Mouse (Mus musculus): Measurements from ENCODE around the gene Bckdk.
"Not testable (repeated sequence)": the region's sequence is repeated elsewhere in the genome, so short reads cannot be mapped to it uniquely, and the experiment has no call there.

Gene Bckdk

DNA sequence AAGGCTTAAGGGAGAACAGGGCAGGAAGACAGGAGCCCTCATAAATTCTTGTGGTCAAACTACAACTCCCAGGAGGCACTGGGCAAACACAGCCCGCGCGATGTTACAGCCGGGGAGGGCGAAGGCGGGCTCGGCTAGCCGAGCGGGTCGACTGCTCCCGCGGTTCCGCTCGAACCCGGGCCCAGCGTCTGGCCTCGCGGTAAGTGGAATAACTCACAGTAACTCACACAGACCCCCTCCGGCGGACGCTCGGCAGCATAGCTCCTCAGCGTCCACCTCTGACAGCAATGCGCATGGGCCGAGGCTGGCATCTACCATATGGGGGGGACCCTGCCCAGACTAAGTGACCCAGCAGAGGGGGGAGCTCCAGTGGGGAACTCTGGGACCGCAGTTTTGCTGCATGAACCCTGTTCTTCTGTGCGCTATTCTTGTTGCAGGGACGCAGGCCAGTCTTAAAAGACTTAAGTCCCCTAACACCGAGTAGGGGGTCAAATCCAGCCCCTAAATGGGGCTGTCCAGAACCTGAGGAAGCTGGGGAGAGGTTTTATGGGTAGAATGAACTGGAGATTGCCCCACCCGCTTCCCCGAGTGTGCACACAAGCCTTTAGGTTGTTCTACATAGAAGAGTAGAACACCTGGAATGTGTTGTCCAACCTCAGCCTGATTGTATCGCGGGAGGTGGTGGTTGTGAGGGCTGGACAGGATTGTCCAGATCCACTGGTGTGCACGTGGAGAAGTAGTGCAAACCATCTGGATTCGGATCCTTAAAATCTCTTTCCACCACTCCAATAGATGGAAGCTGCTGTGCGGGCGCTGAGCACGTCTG, at the start of gene Bckdk:
Gene Bckdk (plus strand): TSS at position 112 of the 826 bp plus-strand sequence.
- DNase-seq: peak; percentile 85

GRCm38 (mm10) chr7:127858258-127858657, 45.6 kb upstream of the Bckdk start:
- DNase-seq: no peak

GRCm38 (mm10) chr7:127866434-127866833, 37.4 kb upstream of the Bckdk start:
- DNase-seq: no peak

GRCm38 (mm10) chr7:127867641-127868040, 36.2 kb upstream of the Bckdk start:
- no peak for DNase-seq

DNA sequence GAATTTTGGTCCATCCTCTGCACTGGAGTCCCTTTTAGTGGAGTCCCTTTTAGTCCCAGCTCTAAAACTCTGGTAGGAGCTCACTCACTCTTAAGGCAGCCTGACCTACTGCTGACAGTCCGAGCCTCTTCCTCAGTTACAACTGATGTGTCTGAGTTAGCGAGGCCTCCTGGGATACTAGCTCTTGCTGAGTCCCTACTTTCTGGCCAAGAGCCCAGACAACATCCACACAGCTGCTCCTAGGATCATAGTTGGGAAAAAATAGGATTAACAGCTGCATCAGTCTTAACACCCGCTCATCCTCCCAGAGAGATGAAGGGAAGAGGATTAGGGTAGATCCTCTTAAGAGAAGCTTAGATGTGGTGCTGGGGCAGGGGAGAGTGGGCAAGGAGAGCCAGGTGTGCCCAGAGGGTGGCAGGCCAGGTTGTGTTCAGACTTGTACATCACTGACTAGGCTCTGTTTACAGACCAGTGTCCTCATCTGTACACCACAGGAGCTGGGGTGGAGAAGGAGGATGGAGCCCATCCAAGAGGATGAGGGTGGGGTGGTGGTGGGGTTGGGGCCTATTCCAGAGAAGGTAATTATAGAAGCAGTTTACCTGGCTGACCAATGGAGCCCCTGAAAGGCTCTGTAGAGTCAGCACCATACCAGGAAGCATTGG, 34.6 kb upstream of the Bckdk start:
- no peak for DNase-seq

DNA sequence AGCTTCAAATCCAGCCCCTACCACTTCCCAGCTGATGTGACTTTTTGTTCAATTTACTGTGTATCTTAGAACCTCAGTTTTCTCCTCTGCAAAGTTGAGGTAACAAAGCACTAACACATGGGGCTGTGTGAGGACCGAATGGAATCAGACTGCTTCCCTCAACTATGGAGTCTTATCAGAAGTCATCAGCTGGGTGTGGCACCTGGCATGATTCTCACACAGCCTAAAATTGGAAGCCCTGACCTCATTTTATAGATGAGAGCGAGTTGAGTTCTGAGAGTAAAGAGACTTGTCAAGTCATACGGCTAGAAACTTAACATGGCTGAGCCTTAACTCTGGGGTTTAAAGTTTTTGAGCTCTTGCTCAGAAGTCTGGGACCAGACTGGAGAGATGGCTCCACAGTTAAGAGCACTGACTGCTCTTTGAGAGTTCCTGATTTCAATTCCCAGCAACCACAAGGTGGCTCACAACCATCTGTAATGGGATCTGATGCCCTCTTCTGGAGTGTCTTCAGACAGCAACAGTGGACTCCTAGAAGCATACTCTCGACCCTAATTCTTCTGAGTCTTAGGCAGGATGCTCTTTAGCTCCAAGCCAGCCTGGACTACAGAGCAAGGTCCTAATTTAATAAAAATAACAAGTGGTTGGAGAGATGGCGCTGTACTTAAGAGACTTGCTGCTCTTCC, 33.6 kb upstream of the Bckdk start:
- no peak for DNase-seq

DNA sequence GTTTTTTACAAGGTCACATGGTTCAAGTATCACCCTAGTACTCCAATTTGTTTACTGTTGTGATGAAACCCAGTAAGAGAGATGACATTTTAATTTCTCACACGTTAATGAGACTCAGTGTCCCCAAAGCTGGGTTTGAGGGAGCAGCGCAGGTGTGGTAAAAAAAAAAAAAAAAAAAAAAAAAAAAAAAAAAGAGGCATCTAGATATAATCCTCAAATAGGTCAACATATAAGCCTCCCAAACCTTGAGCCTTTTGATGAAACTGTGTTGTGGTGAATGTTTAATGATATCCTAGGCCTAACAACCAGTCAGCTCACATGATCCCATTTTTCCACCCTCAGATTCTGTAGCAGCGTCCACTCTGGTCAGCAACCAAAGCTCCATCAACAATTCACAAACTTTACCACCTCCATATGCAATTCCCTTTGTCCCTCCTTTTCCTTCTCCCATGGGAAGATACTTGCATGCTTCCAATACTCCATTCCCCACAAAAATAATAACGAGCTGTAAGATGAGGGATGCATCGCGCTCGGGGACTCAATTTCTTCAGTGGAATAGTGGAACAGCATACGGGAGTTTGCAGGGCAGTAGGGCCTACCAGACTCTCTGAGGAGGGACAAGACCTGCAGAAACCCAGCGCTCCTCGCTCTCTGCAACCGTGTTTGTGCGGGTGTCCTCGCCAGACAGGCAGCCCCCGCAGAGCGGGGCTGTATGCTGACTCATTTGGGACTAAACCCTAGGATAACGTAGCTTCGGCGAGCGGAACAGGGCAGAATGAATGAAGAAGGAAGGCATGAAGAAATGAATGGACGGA, 28.9 kb upstream of the Bckdk start:
- no peak for DNase-seq

GRCm38 (mm10) chr7:127875627-127876001, 28.3 kb upstream of the Bckdk start:
- peak; percentile 97 for DNase-seq

DNA sequence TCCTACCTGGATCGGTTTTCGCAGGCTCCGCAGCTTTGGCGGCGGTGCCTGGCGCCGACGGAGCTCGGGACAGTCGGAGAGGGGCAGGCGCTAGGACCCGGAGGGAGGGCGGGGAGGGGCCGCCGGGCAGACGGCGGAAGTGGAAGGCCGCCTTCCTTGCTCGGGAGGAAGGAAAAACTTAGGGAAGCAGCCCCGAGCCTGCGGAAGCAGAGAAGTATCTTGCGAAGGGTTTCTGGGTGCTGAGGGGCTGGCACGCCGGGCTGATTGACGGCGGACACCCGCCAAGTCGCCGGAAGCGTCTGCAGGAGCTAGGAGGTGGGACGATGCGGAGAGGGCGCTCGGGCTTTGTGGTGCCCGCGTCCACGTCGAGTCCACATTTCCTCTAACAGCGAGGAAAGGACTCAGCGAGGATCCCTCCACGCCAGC, 27.8 kb upstream of the Bckdk start, which contains the start of gene Zfp646:
Gene Zfp646 (plus strand): TSS at position 181 of the 426 bp plus-strand sequence.
- DNase-seq: no peak

GRCm38 (mm10) chr7:127876467-127877348, 27.2 kb upstream of the Bckdk start, which contains the start of gene Zfp668:
TSS of gene Zfp668 (minus strand) at chr7:127876828.
- peak; percentile 89 for DNase-seq

DNA sequence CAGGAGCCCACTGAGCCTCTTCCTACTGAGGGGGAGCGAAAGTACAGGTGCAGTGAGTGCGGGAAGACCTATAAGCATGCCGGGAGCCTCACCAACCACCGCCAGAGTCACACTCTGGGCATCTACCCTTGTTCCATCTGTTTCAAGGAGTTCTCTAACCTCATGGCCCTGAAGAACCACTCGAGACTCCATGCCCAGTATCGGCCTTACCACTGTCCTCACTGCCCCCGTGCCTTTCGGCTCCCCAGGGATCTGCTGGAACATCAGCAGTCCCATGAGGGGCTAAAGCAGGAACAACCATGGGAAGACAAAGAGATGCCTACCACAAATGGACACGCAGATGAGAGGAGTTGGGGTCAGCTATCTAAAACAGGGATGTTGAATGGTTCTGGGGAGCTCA, 24.6 kb upstream of the Bckdk start:
- peak; percentile 28 for DNase-seq

DNA sequence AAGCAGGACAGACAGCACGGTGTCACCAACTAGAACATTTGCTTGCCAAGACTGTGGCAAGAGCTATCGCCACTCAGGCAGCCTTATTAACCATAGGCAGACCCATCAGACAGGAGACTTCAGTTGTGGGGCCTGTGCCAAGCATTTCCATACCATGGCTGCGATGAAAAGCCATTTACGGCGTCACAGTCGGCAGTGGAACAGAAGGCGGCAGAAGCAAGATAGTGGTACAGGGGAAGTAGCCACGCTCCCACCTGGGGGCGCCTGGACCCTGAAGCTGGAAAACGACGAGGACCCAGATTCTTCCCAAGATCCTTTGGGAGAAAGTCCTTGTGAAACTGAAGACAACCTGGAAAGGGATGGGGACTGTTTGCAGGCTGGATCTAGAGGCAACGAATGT, 23.5 kb upstream of the Bckdk start:
- DNase-seq: peak; percentile 22

DNA sequence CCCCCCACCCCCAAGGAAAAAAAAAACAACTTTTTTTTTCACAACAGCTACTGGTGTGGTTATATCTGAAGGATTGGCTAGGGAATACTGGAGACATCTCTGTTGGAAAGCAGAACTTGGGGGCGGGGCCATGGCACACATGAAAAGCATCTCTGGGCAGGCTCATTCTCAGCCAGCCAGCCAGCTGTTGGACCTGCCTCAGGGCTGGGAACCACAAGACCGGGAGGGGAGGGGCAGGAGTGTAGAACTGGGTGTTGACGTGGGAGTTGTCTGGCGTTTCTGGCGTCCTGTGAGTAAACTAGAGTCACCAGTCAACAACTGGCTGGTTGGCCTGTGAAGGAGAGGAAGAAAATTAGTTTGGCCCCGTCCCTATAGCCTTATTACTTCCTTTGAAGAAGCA, 17.9 kb upstream of the Bckdk start:
- DNase-seq: no peak

DNA sequence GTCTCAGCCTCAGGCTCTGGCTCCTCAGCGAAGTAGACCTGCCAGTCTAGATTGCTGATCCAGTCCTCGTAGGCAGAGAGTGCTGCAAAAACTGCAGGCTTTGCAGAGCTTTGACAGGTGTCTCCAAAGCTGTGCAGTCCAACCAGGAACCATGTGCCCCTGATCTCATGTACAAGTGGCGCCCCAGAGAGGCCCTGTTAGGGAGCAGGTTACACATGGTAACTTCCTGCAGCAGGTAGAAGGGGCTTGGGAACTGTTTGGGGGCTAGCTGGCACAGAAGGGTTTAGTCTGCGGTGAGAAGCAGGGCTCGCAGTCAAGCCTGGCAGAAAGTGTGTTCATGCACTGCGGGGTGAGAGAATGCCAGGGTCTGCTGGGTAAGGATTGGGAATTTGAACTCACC, 17.3 kb upstream of the Bckdk start:
- DNase-seq: no peak

- DNase-seq: no peak
These were observed 16.7 kb upstream of the Bckdk start for GRCm38 (mm10) chr7:127887191-127887590.

DNA sequence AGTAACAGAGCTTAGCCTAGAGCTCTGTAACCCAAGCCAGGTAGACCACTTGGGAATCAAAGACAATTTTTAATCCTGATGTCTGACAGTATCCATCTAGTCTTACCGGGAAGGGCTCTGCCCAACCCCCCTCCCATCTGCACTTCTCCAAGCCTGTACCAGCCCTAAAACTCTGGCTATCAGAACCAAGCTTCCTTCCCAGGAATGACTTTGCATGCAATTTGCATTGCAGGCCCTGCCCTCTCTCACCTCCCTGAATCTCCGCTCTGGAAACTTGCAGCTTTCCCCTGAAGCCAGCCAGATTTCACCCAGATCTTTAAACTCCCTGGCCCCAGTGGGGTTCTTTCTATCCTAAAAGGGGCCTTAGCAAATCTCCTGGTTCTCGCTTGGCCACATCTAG, 16.1 kb upstream of the Bckdk start:
- no peak for DNase-seq

DNA sequence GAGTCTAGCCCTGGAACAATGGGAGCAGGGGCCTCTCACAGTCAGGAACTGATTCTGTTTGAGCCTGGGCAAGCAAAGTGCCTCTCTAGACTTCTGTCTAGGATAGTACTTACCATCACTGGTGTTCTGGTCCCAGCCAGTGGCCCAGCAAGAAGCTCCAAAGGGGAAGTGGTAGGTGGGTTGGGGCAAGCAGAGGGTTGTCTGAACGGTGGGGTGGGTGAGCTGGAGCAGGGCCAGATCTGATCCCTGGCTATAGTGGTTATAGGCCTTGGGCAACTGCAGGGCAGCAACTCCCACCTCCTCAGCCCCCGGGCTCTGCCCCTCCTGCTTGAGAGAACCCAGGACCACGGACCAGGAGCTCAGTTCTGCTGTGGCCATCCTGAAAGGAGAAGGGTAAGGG, 15.1 kb upstream of the Bckdk start:
- no peak for DNase-seq

- DNase-seq: no peak
These were observed 13.1 kb upstream of the Bckdk start, which contains the start of gene Prss53 for GRCm38 (mm10) chr7:127890798-127891197. TSS of gene Prss53 (minus strand) at chr7:127890970.

- DNase-seq: peak; percentile 56
These were observed 9.4 kb upstream of the Bckdk start for GRCm38 (mm10) chr7:127894480-127894879.

GRCm38 (mm10) chr7:127895442-127895841, 8.4 kb upstream of the Bckdk start, which contains the start of the genes Gm21974 and Vkorc1:
TSS of gene Gm21974 (minus strand) at chr7:127895454.
TSS of gene Vkorc1 (minus strand) at chr7:127895617.
- peak; percentile 98 for DNase-seq

GRCm38 (mm10) chr7:127895891-127896290, 8.0 kb upstream of the Bckdk start:
- not testable (repeated sequence) for DNase-seq
